Mouse (Mus musculus) E14TG2a.4 (cell line): ENCODE results near the gene Mtx2.

ENCODE experiments used
- H3K27me3 ChIP-seq: 2 replicates; pipeline ENCODE4 v1.6.1; 2014; ENCODE audit warnings: low read length, control low read depth; ENCODE audit not compliant: insufficient read depth
- H3K36me3 ChIP-seq: 2 replicates; pipeline ENCODE4 v1.6.1; 2014; ENCODE audit warnings: low read length, control low read depth; ENCODE audit not compliant: insufficient read depth
- H3K4me1 ChIP-seq: replicated peaks from 2 replicates; pipeline ENCODE4 v1.6.1; 2014; ENCODE audit warnings: low read depth, low read length, control low read depth
- H3K4me3 ChIP-seq: replicated peaks from 2 replicates; pipeline ENCODE4 v1.5.1; 2014; ENCODE audit warnings: mild to moderate bottlenecking, low read length
- H3K9me3 ChIP-seq: 2 replicates; pipeline ENCODE4 v1.6.1; 2014; ENCODE audit warnings: low read length, control low read depth
- CTCF ChIP-seq: conservative IDR thresholded peaks from 2 replicates; pipeline ENCODE4 v1.5.1; 2014; ENCODE audit warnings: low read length
- NANOG ChIP-seq: IDR thresholded peaks from 2 replicates; pipeline ENCODE4 v1.6.1; 2014; ENCODE audit warnings: borderline replicate concordance, low read length, mixed read lengths
- POU5F1 ChIP-seq: IDR thresholded peaks from 2 replicates; pipeline ENCODE4 v1.6.1; 2014; ENCODE audit warnings: low read length, borderline replicate concordance

Gene Mtx2

GRCm38 (mm10) chr2:74899973-74900372, 74.4 kb downstream of the Mtx2 start:
- Histone ChIP-seq H3K27me3 (no peaks in the 10 kb centered on the region), H3K4me1 (no peaks in the 10 kb centered on the region; the same call in 1 of the 2 replicates), H3K4me3 (no peak overlapping the region), H3K9me3 (peaks cover 5% of the 10 kb centered on the region; the same call in 1 of the 2 replicates), H3K36me3 (no peaks in the 10 kb centered on the region)
- TF ChIP-seq POU5F1 (no peak), NANOG (no peak), CTCF (no peak)

GRCm38 (mm10) chr2:74901764-74902295, 76.2 kb downstream of the Mtx2 start:
- Histone ChIP-seq H3K27me3 (no peaks in the 10 kb centered on the region), H3K36me3 (no peaks in the 10 kb centered on the region), H3K9me3 (no peaks in the 10 kb centered on the region), H3K4me3 (no peak overlapping the region), H3K4me1 (no peaks in the 10 kb centered on the region; the same call in 1 of the 2 replicates)
- no peak for TF ChIP-seq NANOG
- no peak for TF ChIP-seq POU5F1
- no peak for TF ChIP-seq CTCF

GRCm38 (mm10) chr2:74907368-74908291, 82.0 kb downstream of the Mtx2 start:
- no peaks in the 10 kb centered on the region for H3K27me3 ChIP-seq
- no peak overlapping the region for H3K4me3 ChIP-seq
- TF ChIP-seq NANOG, result no peak
- TF ChIP-seq CTCF, result no peak
- TF ChIP-seq POU5F1, result no peak
- H3K36me3 ChIP-seq, result no peaks in the 10 kb centered on the region
- H3K4me1 ChIP-seq, result peaks cover 12% of the 10 kb centered on the region
- no peaks in the 10 kb centered on the region for H3K9me3 ChIP-seq

GRCm38 (mm10) chr2:74912031-74912430, 86.4 kb downstream of the Mtx2 start:
- peaks cover 7% of the 10 kb centered on the region for H3K27me3 ChIP-seq
- no peaks in the 10 kb centered on the region for H3K36me3 ChIP-seq
- no peaks in the 10 kb centered on the region for H3K9me3 ChIP-seq
- peaks cover 10% of the 10 kb centered on the region for H3K4me1 ChIP-seq
- TF ChIP-seq CTCF, result no peak
- no peak for TF ChIP-seq NANOG
- H3K4me3 ChIP-seq, result no peak overlapping the region

GRCm38 (mm10) chr2:74917880-74918537, 92.4 kb downstream of the Mtx2 start:
- H3K9me3 ChIP-seq, result no peaks in the 10 kb centered on the region
- TF ChIP-seq CTCF (no peak), NANOG (no peak), POU5F1 (no peak)

GRCm38 (mm10) chr2:74925968-74926814, 100.6 kb downstream of the Mtx2 start:
- TF ChIP-seq CTCF (no peak), NANOG (no peak), POU5F1 (no peak)
- no peaks in the 10 kb centered on the region for H3K4me1 ChIP-seq
- no peaks in the 10 kb centered on the region for H3K9me3 ChIP-seq
- no peaks in the 10 kb centered on the region for H3K36me3 ChIP-seq
- H3K4me3 ChIP-seq, result no peak overlapping the region
- H3K27me3 ChIP-seq, result 0 out of 2 replicates have a peak, but pooled peaks cover 4% of the 10 kb centered on the region

More at GRCm38 (mm10) chr2:74917880-74918537, 92.4 kb downstream of the Mtx2 start:
- Histone ChIP-seq H3K27me3 (peaks cover 7% of the 10 kb centered on the region), H3K4me1 (no peaks in the 10 kb centered on the region), H3K36me3 (no peaks in the 10 kb centered on the region), H3K4me3 (no peak overlapping the region)
